Comparison of ENCODE assay signal across 8 mouse cellular contexts in the genomic region with DNA sequence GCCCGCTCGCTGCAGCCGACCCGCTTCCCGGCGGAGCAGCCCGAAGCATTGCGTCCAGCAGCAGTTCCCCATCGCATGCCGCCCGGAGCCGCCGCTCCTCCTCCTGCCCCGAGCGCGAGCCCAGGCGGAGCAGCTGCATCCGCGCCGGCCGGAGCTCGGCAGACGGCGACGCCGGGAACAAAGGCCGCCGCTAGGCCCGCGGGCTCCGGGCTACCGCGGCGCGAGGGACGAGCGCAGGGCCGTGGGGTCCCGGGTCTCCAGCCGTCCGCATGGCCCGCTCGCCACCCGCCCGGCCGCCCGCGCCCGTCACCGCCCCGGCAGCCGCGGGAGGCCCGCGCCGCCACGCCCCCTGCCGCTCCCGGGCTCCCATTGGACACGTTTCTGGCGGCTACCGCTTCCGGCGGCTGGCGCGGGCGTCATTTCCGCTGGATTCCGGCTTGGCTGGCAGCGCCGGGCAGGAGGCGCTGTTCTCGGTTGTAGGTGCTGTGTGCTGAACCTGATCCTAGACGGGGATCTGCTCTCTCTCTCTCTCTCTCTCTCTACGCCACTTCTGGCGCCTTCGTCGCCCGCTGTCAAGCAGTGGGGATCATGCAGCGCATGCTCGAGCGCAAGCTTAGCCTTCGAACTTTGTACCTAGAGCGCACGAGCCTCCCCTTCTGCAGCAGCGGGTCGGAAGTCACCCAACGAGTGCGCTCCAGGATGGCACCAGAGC. TPM values are rescaled to one million over a fixed set of nuclear protein-coding genes. Genes with fewer than 3 reads are reported as not detected.
DNase-seq lines count a peak whose midpoint lies in the region; ATAC-seq and TF ChIP-seq lines count a peak whose summit lies in the region.

A gene (minus strand): TSS at position 370 of the 712 bp plus-strand sequence.

- H3K79me2 ChIP-seq in heart, adult 2 months (replicated peaks; ENCODE audit: control insufficient read depth, insufficient read depth, low read length): no peaks in the 10 kb centered on the region; the same call in 1 of the 2 replicates

- peak within 1 kb of the TSS; percentile 92 for H3K9ac ChIP-seq in embryonic facial prominence, embryonic 13.5 days
- peak within 1 kb of the TSS; percentile 76 for H3K9ac ChIP-seq in heart, adult 2 months (ENCODE audit: low read depth, low read length)
- peak within 1 kb of the TSS; percentile 90 for H3K9ac ChIP-seq in limb, embryonic 13.5 days
- H3K9ac ChIP-seq in midbrain, embryonic 16.5 days (ENCODE audit: low read depth, low read length): peak within 1 kb of the TSS; percentile 95

- H3K27ac ChIP-seq in embryonic facial prominence, embryonic 13.5 days: peak within 1 kb of the TSS; percentile 95
- peak within 1 kb of the TSS; percentile 91 for H3K27ac ChIP-seq in heart, adult 2 months
- H3K27ac ChIP-seq in limb, embryonic 13.5 days: peak within 1 kb of the TSS; percentile 91
- H3K27ac ChIP-seq in midbrain, embryonic 16.5 days (ENCODE audit: low read length): peak within 1 kb of the TSS; percentile 92

- no peaks in the 10 kb centered on the region for H3K27me3 ChIP-seq in embryonic facial prominence, embryonic 13.5 days
- H3K27me3 ChIP-seq in heart, adult 2 months (ENCODE audit: control insufficient read depth, insufficient read depth, low read length): 0 out of 2 replicates have a peak, but pooled peaks cover 2% of the 10 kb centered on the region
- no peaks in the 10 kb centered on the region for H3K27me3 ChIP-seq in limb, embryonic 13.5 days
- no peaks in the 10 kb centered on the region for H3K27me3 ChIP-seq in midbrain, embryonic 16.5 days (ENCODE audit: control insufficient read depth, insufficient read depth, low read depth, low read length)

- intact Hi-C loops in heart, adult 2 months (cut with DNase I): loop anchor here (2.0 to 5.0 kb wide), 3 partner anchors 47 to 285 kb away; a partner anchor contains a TSS

- WGBS in embryonic facial prominence, embryonic 13.5 days: under 1% methylated on average over 63 of the region's 89 CpGs
- under 1% methylated on average over 87 of the region's 89 CpGs for WGBS in heart, adult 2 months
- under 1% methylated on average over 82 of the region's 89 CpGs for WGBS in limb, embryonic 13.5 days
- under 1% methylated on average over 71 of the region's 89 CpGs for WGBS in midbrain, embryonic 16.5 days

- peak; percentile 96 for DNase-seq in 3134 (ENCODE audit: extremely low read depth, insufficient read length, low spot score)
- peak; percentile 97 to 98 for DNase-seq in adrenal gland, postnatal 36 days
- DNase-seq in heart, adult 2 months: peak; percentile 98
- DNase-seq in kidney, adult 8-10 months: peak; percentile 95 to 96
- peak; percentile 92 to 97 for DNase-seq in spleen, postnatal 10 days (ENCODE audit: low spot score in 2 of 2)

- ATAC-seq in embryonic facial prominence, embryonic 13.5 days (ENCODE audit: insufficient number of reproducible peaks, insufficient read depth, low FRiP score, low TSS enrichment, low read depth): peak; percentile 94
- peak; percentile 97 for ATAC-seq in limb, embryonic 13.5 days (ENCODE audit: low FRiP score, low read depth)
- ATAC-seq in midbrain, embryonic 16.5 days: peak; percentile 98

- TF ChIP-seq EP300 in heart, adult 2 months (IDR thresholded peaks at IDR 0.05; ENCODE audit: insufficient read depth, low read depth, low read length): 0 out of 2 replicates have a peak, but pooled peaks have one; percentile 71

- H3K4me3 ChIP-seq in embryonic facial prominence, embryonic 13.5 days: peak within 1 kb of the TSS; percentile 84
- peak within 1 kb of the TSS; percentile 88 for H3K4me3 ChIP-seq in heart, adult 2 months
- H3K4me3 ChIP-seq in limb, embryonic 13.5 days: peak within 1 kb of the TSS; percentile 89
- H3K4me3 ChIP-seq in midbrain, embryonic 16.5 days (ENCODE audit: low read depth, low read length): peak within 1 kb of the TSS; percentile 88

- TF ChIP-seq POLR2A in heart, adult 2 months (IDR thresholded peaks at IDR 0.05; ENCODE audit: insufficient read depth, low read depth, low read length): peak; percentile 87

- H3K9me3 ChIP-seq in embryonic facial prominence, embryonic 13.5 days: no peaks in the 10 kb centered on the region
- no peaks in the 10 kb centered on the region for H3K9me3 ChIP-seq in limb, embryonic 13.5 days
- no peaks in the 10 kb centered on the region for H3K9me3 ChIP-seq in midbrain, embryonic 16.5 days (replicated peaks; ENCODE audit: control insufficient read depth, low read length, poor library complexity, severe bottlenecking)

- peak; percentile 81 for TF ChIP-seq CTCF in heart, adult 2 months (IDR thresholded peaks at IDR 0.05)

- H3K4me2 ChIP-seq in embryonic facial prominence, embryonic 13.5 days: peak within 1 kb of the TSS; percentile 84
- H3K4me2 ChIP-seq in limb, embryonic 13.5 days (replicated peaks): peak within 1 kb of the TSS; percentile 84
- peak within 1 kb of the TSS; percentile 76 for H3K4me2 ChIP-seq in midbrain, embryonic 16.5 days (ENCODE audit: low read length)

- H3K36me3 ChIP-seq in embryonic facial prominence, embryonic 13.5 days: no peaks in the 10 kb centered on the region
- H3K36me3 ChIP-seq in heart, adult 2 months (ENCODE audit: control insufficient read depth, insufficient read depth, low read length): no peaks in the 10 kb centered on the region
- H3K36me3 ChIP-seq in limb, embryonic 13.5 days: no peaks in the 10 kb centered on the region; the same call in 1 of the 2 replicates
- no peaks in the 10 kb centered on the region for H3K36me3 ChIP-seq in midbrain, embryonic 16.5 days (ENCODE audit: control insufficient read depth, insufficient read depth, low read length)

- H3K4me1 ChIP-seq in embryonic facial prominence, embryonic 13.5 days: peaks cover 23% of the 10 kb centered on the region
- no peaks in the 10 kb centered on the region; the same call in 1 of the 2 replicates for H3K4me1 ChIP-seq in heart, adult 2 months (ENCODE audit: control insufficient read depth, insufficient read depth, low read length)
- peaks cover 22% of the 10 kb centered on the region for H3K4me1 ChIP-seq in limb, embryonic 13.5 days
- H3K4me1 ChIP-seq in midbrain, embryonic 16.5 days (ENCODE audit: control insufficient read depth, insufficient read depth, low read length): peaks cover 23% of the 10 kb centered on the region

RNA-seq across cellular contexts. Expression of the gene that starts here (rescaled TPM):
- total RNA-seq in adrenal gland, postnatal 36 days (2021): 10 to 100 TPM; 35.6 to 37.3 TPM
- polyA plus RNA-seq in embryonic facial prominence, embryonic 13.5 days (2015; fragmentation: Nextera tagmentation; extraction: Ambion mirVana): 55.4 and 57.9 TPM in 2 replicates
- 10 to 100 TPM; 17.6 to 18.2 TPM for total RNA-seq in heart, adult 2 months (2021)
- 12.0 and 17.7 TPM in 2 replicates for polyA plus RNA-seq in heart, adult 2 months (2012; rRNA removed)
- polyA plus RNA-seq in limb, embryonic 13.5 days (2015; fragmentation: Nextera tagmentation; extraction: Ambion mirVana): 52.6 and 54.1 TPM in 2 replicates
- polyA plus RNA-seq in midbrain, embryonic 16.5 days (2015; fragmentation: Nextera tagmentation; extraction: Ambion mirVana): 90.2 and 92.1 TPM in 2 replicates

Comparison
In these comparisons a context has a peak if more than half of its experiments do, and no peak if none do; other contexts are left out.
1. Peak in every context shown above with its lines: DNase-seq, ATAC-seq, H3K4me3 ChIP-seq and H3K27ac ChIP-seq.